Mouse (Mus musculus) CH12.LX (cell line): ENCODE measurements around the gene Ccng2. TPM values are rescaled to one million over a fixed set of nuclear protein-coding genes. Genes with fewer than 3 reads are reported as not detected.

Source experiments
- DNase-seq: peaks from one replicate; pipeline ENCODE4 v3.0.0-alpha.2; 2013; ENCODE audit errors: extremely low read depth
- H3K27ac ChIP-seq: 2 replicates; pipeline ENCODE4 v1.5.1; 2012; ENCODE audit warnings: low read depth, mild to moderate bottlenecking, control low read depth, moderate library complexity; ENCODE audit not compliant: insufficient read depth
- H3K27me3 ChIP-seq: replicated peaks from 2 replicates; pipeline ENCODE3; 2012; ENCODE audit warnings: inconsistent platforms
- H3K36me3 ChIP-seq, 2 experiments: replicated peaks in 1 of 2; 2 replicates each; pipeline versions ENCODE3 to v1.6.1; 2012; ENCODE audit warnings: inconsistent platforms in 1 of 2, low read length in 1 of 2, mild to moderate bottlenecking in 1 of 2, mixed read lengths in 1 of 2, moderate library complexity in 1 of 2; ENCODE audit not compliant: control insufficient read depth in 1 of 2, insufficient read depth in 1 of 2
- H3K4me1 ChIP-seq, 2 experiments: 2 replicates each; pipeline ENCODE4 v1.6.1; 2012; ENCODE audit warnings: inconsistent platforms in 1 of 2, moderate library complexity in 1 of 2; ENCODE audit not compliant: insufficient read depth in 2 of 2, control insufficient read depth in 1 of 2
- H3K4me2 ChIP-seq: 2 replicates; pipeline ENCODE4 v1.6.1; 2012; ENCODE audit warnings: low read depth, mild to moderate bottlenecking, control low read depth; ENCODE audit not compliant: poor library complexity, insufficient read depth, severe bottlenecking
- H3K4me3 ChIP-seq, 3 experiments: fragments of 150-350 bp in 1 of 3; sonication (generic) in 1 of 3; replicated peaks in 1 of 3; 2 replicates each; pipeline versions ENCODE3 to v1.5.1; 2011 to 2012; ENCODE audit warnings: low read depth in 2 of 3, low read length in 2 of 3, mild to moderate bottlenecking in 2 of 3, moderate library complexity in 2 of 3, control low read depth in 1 of 3, improper control_type of control experiment in 1 of 3, inconsistent platforms in 1 of 3, mixed read lengths in 1 of 3; ENCODE audit not compliant: poor library complexity in 1 of 3
- H3K79me2 ChIP-seq: replicated peaks from 2 replicates; pipeline ENCODE4 v1.6.1; 2012; ENCODE audit warnings: mild to moderate bottlenecking, moderate library complexity; ENCODE audit not compliant: control insufficient read depth, poor library complexity, insufficient read depth, severe bottlenecking; ENCODE audit errors: extremely low read depth
- H3K9ac ChIP-seq: 2 replicates; pipeline ENCODE4 v1.6.1; 2012; ENCODE audit warnings: low read depth, mild to moderate bottlenecking, control low read depth, moderate library complexity; ENCODE audit not compliant: insufficient read depth
- H3K9me3 ChIP-seq: replicated peaks from 2 replicates; pipeline ENCODE3; 2012; ENCODE audit warnings: low read length, inconsistent platforms, mixed read lengths
- BHLHE40 ChIP-seq: IDR thresholded peaks from 2 replicates; pipeline ENCODE4 v1.6.1; 2011; ENCODE audit warnings: mild to moderate bottlenecking, low read depth, low read length, improper control_type of control experiment
- CHD2 ChIP-seq: IDR thresholded peaks from 2 replicates; pipeline ENCODE4 v1.6.1; 2011; ENCODE audit warnings: low read length, improper control_type of control experiment
- E2F4 ChIP-seq: IDR thresholded peaks from 2 replicates; pipeline ENCODE4 v1.6.1; 2011; ENCODE audit warnings: low read depth, low read length, improper control_type of control experiment; ENCODE audit not compliant: insufficient replicate concordance
- ETS1 ChIP-seq: conservative IDR thresholded peaks from 2 replicates; pipeline ENCODE4 v1.6.1; 2012; ENCODE audit warnings: low read depth, mild to moderate bottlenecking, inconsistent platforms, low read length, improper control_type of control experiment, moderate library complexity
- GABPA ChIP-seq: IDR thresholded peaks from 2 replicates; pipeline ENCODE4 v1.6.1; 2012; ENCODE audit warnings: low read depth, low read length, improper control_type of control experiment, inconsistent platforms; ENCODE audit not compliant: insufficient replicate concordance
- IRF4 ChIP-seq: IDR thresholded peaks from 2 replicates; pipeline ENCODE4 v1.6.1; 2014; ENCODE audit warnings: low read depth, mild to moderate bottlenecking, inconsistent platforms, low read length, improper control_type of control experiment
- MAFK ChIP-seq: IDR thresholded peaks from 2 replicates; pipeline ENCODE4 v1.6.1; 2011; ENCODE audit warnings: low read length, improper control_type of control experiment; ENCODE audit not compliant: insufficient replicate concordance
- MAZ ChIP-seq: IDR thresholded peaks from 2 replicates; pipeline ENCODE4 v1.6.1; 2012; ENCODE audit warnings: low read depth, mild to moderate bottlenecking, inconsistent platforms, low read length, improper control_type of control experiment, moderate library complexity
- MYC ChIP-seq: IDR thresholded peaks from 2 replicates; pipeline ENCODE4 v1.6.1; 2011; ENCODE audit warnings: low read depth, mild to moderate bottlenecking, improper control_type of control experiment, low read length
- NELFE ChIP-seq: IDR thresholded peaks from 2 replicates; pipeline ENCODE4 v1.6.1; 2011; ENCODE audit warnings: low read depth, low read length, improper control_type of control experiment
- NRF1 ChIP-seq: IDR thresholded peaks from 2 replicates; pipeline ENCODE4 v1.6.1; 2014; ENCODE audit warnings: low read depth, mild to moderate bottlenecking, inconsistent platforms, low read length, improper control_type of control experiment, moderate library complexity
- PAX5 ChIP-seq: IDR thresholded peaks from 2 replicates; pipeline ENCODE4 v1.6.1; 2012; ENCODE audit warnings: low read length, inconsistent platforms, mixed read lengths
- SIN3A ChIP-seq: IDR thresholded peaks from 2 replicates; pipeline ENCODE4 v1.6.1; 2012; ENCODE audit warnings: low read length, improper control_type of control experiment, inconsistent platforms
- SMC3 ChIP-seq: IDR thresholded peaks from 2 replicates; pipeline ENCODE4 v1.6.1; 2011; ENCODE audit warnings: low read depth, low read length, improper control_type of control experiment
- TBP ChIP-seq: conservative IDR thresholded peaks from 2 replicates; pipeline ENCODE4 v1.6.1; 2011; ENCODE audit warnings: low read depth, low read length, improper control_type of control experiment
- TCF12 ChIP-seq: IDR thresholded peaks from 2 replicates; pipeline ENCODE4 v1.6.1; 2014; ENCODE audit warnings: low read depth, mild to moderate bottlenecking, inconsistent platforms, low read length, improper control_type of control experiment
- UBTF ChIP-seq: IDR thresholded peaks from 2 replicates; pipeline ENCODE4 v1.6.1; 2012; ENCODE audit warnings: low read depth, mild to moderate bottlenecking, inconsistent platforms, low read length, improper control_type of control experiment, moderate library complexity
- USF2 ChIP-seq: conservative IDR thresholded peaks from 2 replicates; pipeline ENCODE4 v1.6.1; 2011; ENCODE audit warnings: low read depth, low read length, improper control_type of control experiment
- ZNF384 ChIP-seq: IDR thresholded peaks from 2 replicates; pipeline ENCODE4 v1.6.1; 2012; ENCODE audit warnings: low read depth, low read length, improper control_type of control experiment, inconsistent platforms
- dilution Hi-C: fragments of 300-500 bp; cut with MboI; formaldehyde crosslinking; loops from 2 replicates; pipeline ENCODE4 v1.14.3; 2020; ENCODE audit warnings: low sequenced_read_pairs; ENCODE audit not compliant: extremely low pct_unique_long_range_greater_than_20kb, extremely low pct_ligation_motif_present
- in situ Hi-C: fragments of 300-500 bp; cut with MboI; formaldehyde crosslinking; loops from 3 replicates; pipeline ENCODE4 v1.14.3; 2019; ENCODE audit warnings: low sequenced_read_pairs, low pct_ligation_motif_present, low pct_unique_long_range_greater_than_20kb, mixed read lengths
- polyA plus RNA-seq: library from polyadenylated mRNA; unstranded; fragments of >175 nt; gene quantifications from 2 replicates; pipeline ENCODE4 v1.2.1, GENCODE M21; 2012; ENCODE audit warnings: low read depth; ENCODE audit not compliant: insufficient read length
- total RNA-seq, 2 experiments: library from RNA; depleted of rRNA; stranded (reverse); fragments of 300-350 nt in 1 of 2; fragments of >200 nt in 1 of 2; gene quantifications; 2 replicates each; pipeline ENCODE4 v1.2.3; 2012 to 2014

Gene Ccng2
- total and polyA plus RNA-seq, 3 experiments = 6.2 to 23.1 (median 16.7) TPM

GRCm38 (mm10) chr5:93260983-93261382 lies 6.1 kb upstream of the Ccng2 start:
- H3K4me1 ChIP-seq = peaks cover 6 to 30% of the 10 kb centered on the region in 2 experiments; a peak in 3 of 4 replicates
- no peaks in the 10 kb centered on the region for H3K9me3 ChIP-seq
- TF ChIP-seq MAFK (no peak), USF2 (no peak), MAZ (no peak), CHD2 (no peak), BHLHE40 (no peak)
- H3K4me3 ChIP-seq = no peak overlapping the region
- dilution Hi-C loops (no loop called here), in situ Hi-C loops (no loop called here)
- H3K27me3 ChIP-seq = no peaks in the 10 kb centered on the region
- no peaks in the 10 kb centered on the region for H3K36me3 ChIP-seq
- H3K9ac ChIP-seq = no peak overlapping the region
- no peak for DNase-seq
- no peak overlapping the region for H3K27ac ChIP-seq
- H3K79me2 ChIP-seq = no peaks in the 10 kb centered on the region
- no peak overlapping the region for H3K4me2 ChIP-seq

- TF ChIP-seq NELFE (no peak), UBTF (no peak), PAX5 (no peak), ETS1 (no peak), TCF12 (no peak), NRF1 (no peak), TBP (no peak), SMC3 (no peak), ZNF384 (no peak), E2F4 (no peak), IRF4 (no peak), SIN3A (no peak), GABPA (no peak), MYC (no peak)
- in situ Hi-C loops = no loop called here
- Histone ChIP-seq H3K4me2 (no peak overlapping the region), H3K36me3 (no peaks in the 10 kb centered on the region), H3K4me1 (peaks cover 6 to 22% of the 10 kb centered on the region in 2 experiments; a peak in 3 of 4 replicates), H3K27me3 (no peaks in the 10 kb centered on the region), H3K4me3 (no peak overlapping the region), H3K79me2 (no peaks in the 10 kb centered on the region), H3K9me3 (no peaks in the 10 kb centered on the region), H3K9ac (no peak overlapping the region), H3K27ac (no peak overlapping the region)
- dilution Hi-C loops = no loop called here
- no peak for DNase-seq
Observed at GRCm38 (mm10) chr5:93262751-93263150, 4.3 kb upstream of the Ccng2 start.
